Mouse (Mus musculus): ENCODE measurements around the gene Creb1.

DNA sequence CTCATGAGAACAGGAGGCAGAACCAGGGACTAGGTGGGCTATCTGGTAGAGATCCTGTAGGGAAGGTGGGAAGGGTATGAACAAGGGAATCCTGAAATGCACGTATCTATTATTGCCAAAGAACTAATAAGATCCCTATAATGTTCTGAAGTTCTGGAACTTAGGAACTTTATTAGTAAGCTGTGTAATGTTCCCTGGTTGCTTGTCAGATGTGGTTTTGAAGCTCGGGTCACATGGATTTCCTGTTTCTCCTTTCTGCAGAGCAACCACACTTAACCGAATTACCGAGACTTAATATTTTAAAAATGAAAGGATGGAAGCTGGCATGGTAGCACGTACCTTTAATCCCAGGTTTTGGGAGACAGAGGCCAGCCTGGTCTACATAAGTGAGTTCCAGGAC is 70.9 kb downstream of the Creb1 start:
- TF ChIP-seq NANOG (IDR thresholded peaks at IDR 0.05; ENCODE audit: borderline replicate concordance, low read length) (no peak), CTCF (conservative IDR thresholded peaks at IDR 0.05; ENCODE audit: low read length) (no peak), POU5F1 (IDR thresholded peaks at IDR 0.05; ENCODE audit: borderline replicate concordance, low read length) (no peak)

Measured in E14TG2a.4 (cell line).